Mouse (Mus musculus): ENCODE results near the gene Tsc1. TPM values are rescaled to one million over a fixed set of nuclear protein-coding genes. Genes with fewer than 3 reads are reported as not detected.
A peak's percentile ranks its signal among the peaks of the same experiment; 100 is the strongest.

The Tsc1 gene
- polyA plus RNA-seq, 1 experiment from 2014 or later: 32.9 TPM

GRCm38 (mm10) chr2:28635199-28635598 lies 5.8 kb upstream of the Tsc1 start:
- no peaks in the 10 kb centered on the region for H3K36me3 ChIP-seq (ENCODE audit: control insufficient read depth, insufficient read depth, low read length)
- no peaks in the 10 kb centered on the region for H3K9me3 ChIP-seq (ENCODE audit: control insufficient read depth, low read length)
- no peaks in the 10 kb centered on the region for H3K27me3 ChIP-seq (ENCODE audit: control insufficient read depth, insufficient read depth, low read length)
- H3K4me3 ChIP-seq (replicated peaks; ENCODE audit: low read depth, low read length): no peak overlapping the region
- no peak overlapping the region for H3K9ac ChIP-seq (replicated peaks; ENCODE audit: low read length)
- 91% methylated on average over 1 of the region's 1 CpGs for WGBS
- no peak for ATAC-seq (ENCODE audit: low FRiP score, low TSS enrichment)
- H3K27ac ChIP-seq (replicated peaks; ENCODE audit: low read depth, low read length): no peak overlapping the region
- no peaks in the 10 kb centered on the region for H3K4me1 ChIP-seq (ENCODE audit: control insufficient read depth, insufficient read depth, low read length)
- DNase-seq: no peak
- no peak overlapping the region for H3K4me2 ChIP-seq (ENCODE audit: low read length)

DNA sequence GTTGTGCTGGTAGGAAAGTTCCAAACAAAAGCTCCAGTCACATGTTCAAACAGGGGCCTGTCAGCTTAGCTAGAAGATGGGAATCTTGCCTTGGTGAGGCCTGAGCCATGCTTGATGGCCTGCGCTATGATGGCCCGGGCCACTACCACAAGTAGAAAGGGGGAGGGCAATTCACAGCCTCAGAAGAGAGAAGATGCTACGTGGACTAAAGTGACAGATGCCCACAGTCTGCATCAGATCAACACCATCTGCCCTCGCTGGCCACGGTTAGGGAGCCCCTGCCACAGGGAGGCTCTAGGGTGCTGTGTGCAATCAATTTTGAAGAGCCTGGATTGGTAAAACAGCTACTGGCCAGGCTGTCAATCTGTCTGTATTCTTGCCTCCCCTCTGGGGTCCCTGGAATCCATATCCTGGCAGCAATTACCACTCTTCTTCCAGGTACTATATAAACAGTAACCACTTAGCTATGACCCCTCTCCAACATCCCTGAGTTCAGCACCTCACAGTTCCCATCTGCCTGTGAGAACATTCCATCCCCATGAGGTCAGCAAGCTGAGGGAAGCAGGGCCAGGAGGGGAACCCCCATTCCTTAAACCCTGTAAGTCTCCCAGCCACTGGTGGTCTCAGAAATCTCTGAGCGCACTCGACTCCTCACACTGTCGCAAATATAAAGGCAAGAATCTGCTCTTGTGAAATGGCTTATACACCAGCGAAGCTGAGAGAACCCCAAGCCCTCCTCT lies 3.8 kb upstream of the Tsc1 start:
- no peaks in the 10 kb centered on the region for H3K9me3 ChIP-seq (ENCODE audit: control insufficient read depth, low read length)
- ATAC-seq (ENCODE audit: low FRiP score, low TSS enrichment) (no peak), DNase-seq (no peak)
- no peaks in the 10 kb centered on the region for H3K27me3 ChIP-seq (ENCODE audit: control insufficient read depth, insufficient read depth, low read length)
- H3K36me3 ChIP-seq (ENCODE audit: control insufficient read depth, insufficient read depth, low read length): no peaks in the 10 kb centered on the region
- 0 out of 2 replicates have a peak, but pooled peaks cover 2% of the 10 kb centered on the region for H3K4me1 ChIP-seq (ENCODE audit: control insufficient read depth, insufficient read depth, low read length)
- H3K9ac ChIP-seq (replicated peaks; ENCODE audit: low read length): no peak overlapping the region
- no peak overlapping the region for H3K4me3 ChIP-seq (replicated peaks; ENCODE audit: low read depth, low read length)
- H3K4me2 ChIP-seq (ENCODE audit: low read length): no peak overlapping the region
- no peak overlapping the region for H3K27ac ChIP-seq (replicated peaks; ENCODE audit: low read depth, low read length)
- 77% methylated on average over 9 of the region's 9 CpGs for WGBS

DNA sequence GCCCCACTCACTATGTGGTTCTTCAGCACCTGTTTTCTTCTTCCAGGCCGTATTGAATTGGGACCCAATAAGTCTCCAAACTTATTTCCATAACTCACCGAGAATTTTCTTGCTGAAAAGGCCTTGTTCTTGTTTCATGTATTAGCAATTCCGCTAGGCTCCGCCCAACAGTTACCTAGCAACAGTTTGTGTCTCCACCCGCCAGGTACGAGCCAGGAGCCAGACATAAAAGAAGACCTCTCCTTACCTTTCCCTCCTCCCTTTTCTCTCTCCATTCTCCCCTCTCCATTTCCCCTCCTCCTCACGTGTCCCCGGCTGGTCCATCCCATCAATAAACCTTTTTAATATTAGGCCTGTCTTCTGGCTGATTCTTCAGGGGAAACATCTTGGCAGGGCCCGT lies 2.7 kb upstream of the Tsc1 start:
- Histone ChIP-seq H3K4me1 (ENCODE audit: control insufficient read depth, insufficient read depth, low read length) (peaks cover 10% of the 10 kb centered on the region), H3K9me3 (ENCODE audit: control insufficient read depth, low read length) (no peaks in the 10 kb centered on the region), H3K4me2 (ENCODE audit: low read length) (peak overlapping the region; percentile 27; the same call in 1 of the 2 replicates), H3K27ac (replicated peaks; ENCODE audit: low read depth, low read length) (no peak overlapping the region), H3K36me3 (ENCODE audit: control insufficient read depth, insufficient read depth, low read length) (no peaks in the 10 kb centered on the region), H3K9ac (replicated peaks; ENCODE audit: low read length) (no peak overlapping the region; the same call in 1 of the 2 replicates), H3K27me3 (ENCODE audit: control insufficient read depth, insufficient read depth, low read length) (no peaks in the 10 kb centered on the region), H3K4me3 (replicated peaks; ENCODE audit: low read depth, low read length) (no peak overlapping the region)
- no peak for DNase-seq
- WGBS: 24% methylated on average over 9 of the region's 9 CpGs
- no peak for ATAC-seq (ENCODE audit: low FRiP score, low TSS enrichment)

DNA sequence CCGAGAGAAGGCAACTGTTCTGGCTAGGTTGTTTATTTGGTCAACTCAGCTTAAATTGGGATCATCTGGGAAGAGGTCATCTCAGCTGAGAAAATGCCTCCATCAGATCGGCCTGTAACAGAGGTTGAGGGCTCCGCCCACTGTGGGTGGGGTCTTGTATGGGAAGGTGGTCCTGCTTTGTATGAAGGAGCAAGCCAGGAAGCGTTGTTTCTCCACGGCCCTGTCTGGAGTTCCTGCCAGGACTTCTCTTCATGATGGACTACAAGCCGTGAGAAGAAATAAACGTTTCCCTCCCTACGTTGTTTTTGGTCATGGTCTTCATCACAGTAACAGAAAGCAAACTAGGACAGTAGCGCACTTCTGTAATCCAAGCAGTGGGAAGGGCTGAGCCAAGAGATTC lies 2.1 kb upstream of the Tsc1 start:
- no peak overlapping the region for H3K27ac ChIP-seq (replicated peaks; ENCODE audit: low read depth, low read length)
- H3K9ac ChIP-seq (replicated peaks; ENCODE audit: low read length): no peak overlapping the region
- H3K4me3 ChIP-seq (replicated peaks; ENCODE audit: low read depth, low read length): no peak overlapping the region
- peak; percentile 34 for DNase-seq
- no peak for ATAC-seq (ENCODE audit: low FRiP score, low TSS enrichment)
- no peaks in the 10 kb centered on the region for H3K9me3 ChIP-seq (ENCODE audit: control insufficient read depth, low read length)
- H3K36me3 ChIP-seq (ENCODE audit: control insufficient read depth, insufficient read depth, low read length): no peaks in the 10 kb centered on the region
- WGBS: 6% methylated on average over 9 of the region's 9 CpGs
- peak overlapping the region; percentile 27; the same call in 1 of the 2 replicates for H3K4me2 ChIP-seq (ENCODE audit: low read length)
- no peaks in the 10 kb centered on the region for H3K27me3 ChIP-seq (ENCODE audit: control insufficient read depth, insufficient read depth, low read length)
- H3K4me1 ChIP-seq (ENCODE audit: control insufficient read depth, insufficient read depth, low read length): peaks cover 12% of the 10 kb centered on the region

GRCm38 (mm10) chr2:28639794-28640193 lies 1.2 kb upstream of the Tsc1 start:
- no peak overlapping the region for H3K4me2 ChIP-seq (ENCODE audit: low read length)
- H3K9ac ChIP-seq (replicated peaks; ENCODE audit: low read length): no peak overlapping the region
- H3K27ac ChIP-seq (replicated peaks; ENCODE audit: low read depth, low read length): no peak overlapping the region
- ATAC-seq (ENCODE audit: low FRiP score, low TSS enrichment) (no peak), DNase-seq (peak; percentile 25)
- H3K4me3 ChIP-seq (replicated peaks; ENCODE audit: low read depth, low read length): no peak overlapping the region
- no peaks in the 10 kb centered on the region for H3K27me3 ChIP-seq (ENCODE audit: control insufficient read depth, insufficient read depth, low read length)
- H3K9me3 ChIP-seq (ENCODE audit: control insufficient read depth, low read length): no peaks in the 10 kb centered on the region
- H3K4me1 ChIP-seq (ENCODE audit: control insufficient read depth, insufficient read depth, low read length): peaks cover 14% of the 10 kb centered on the region
- no peaks in the 10 kb centered on the region for H3K36me3 ChIP-seq (ENCODE audit: control insufficient read depth, insufficient read depth, low read length)
- WGBS: 50% methylated on average over 7 of the region's 7 CpGs

DNA sequence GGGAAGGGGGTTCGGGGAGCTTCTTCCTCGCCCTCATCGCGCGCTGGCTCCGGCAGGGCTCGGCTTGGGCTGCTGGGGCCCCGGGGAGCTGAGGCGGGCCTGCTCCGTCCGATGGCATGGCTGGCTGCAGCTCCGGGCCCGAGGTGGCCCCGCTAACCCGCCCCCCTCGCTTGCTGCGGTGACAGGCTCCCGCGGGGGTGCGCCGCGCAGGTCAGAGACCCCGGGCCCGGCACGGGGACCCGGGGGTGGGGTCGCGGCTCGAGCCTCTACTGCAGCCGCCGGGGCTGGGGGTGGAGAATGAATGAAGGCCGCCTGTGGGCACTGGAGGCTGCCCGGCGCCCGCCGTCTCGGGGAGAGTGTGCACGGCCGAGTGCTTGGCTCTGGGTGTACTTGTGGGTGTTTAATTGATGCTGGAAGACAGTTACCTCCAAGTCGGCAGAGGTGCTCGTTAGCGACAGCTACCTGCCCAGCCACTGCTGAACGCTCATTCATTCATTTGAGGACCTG lies 460 bp downstream of the Tsc1 start:
- under 1% methylated on average over 40 of the region's 43 CpGs for WGBS
- Histone ChIP-seq H3K27ac (replicated peaks; ENCODE audit: low read depth, low read length) (peak overlapping the region; percentile 94), H3K27me3 (ENCODE audit: control insufficient read depth, insufficient read depth, low read length) (no peaks in the 10 kb centered on the region), H3K36me3 (ENCODE audit: control insufficient read depth, insufficient read depth, low read length) (no peaks in the 10 kb centered on the region), H3K4me1 (ENCODE audit: control insufficient read depth, insufficient read depth, low read length) (peaks cover 14% of the 10 kb centered on the region), H3K9ac (replicated peaks; ENCODE audit: low read length) (peak overlapping the region; percentile 88), H3K4me3 (replicated peaks; ENCODE audit: low read depth, low read length) (peak overlapping the region; percentile 98), H3K4me2 (ENCODE audit: low read length) (peak overlapping the region; percentile 70), H3K9me3 (ENCODE audit: control insufficient read depth, low read length) (no peaks in the 10 kb centered on the region)
- ATAC-seq (ENCODE audit: low FRiP score, low TSS enrichment): peak; percentile 62
- peak; percentile 58 for DNase-seq

DNA sequence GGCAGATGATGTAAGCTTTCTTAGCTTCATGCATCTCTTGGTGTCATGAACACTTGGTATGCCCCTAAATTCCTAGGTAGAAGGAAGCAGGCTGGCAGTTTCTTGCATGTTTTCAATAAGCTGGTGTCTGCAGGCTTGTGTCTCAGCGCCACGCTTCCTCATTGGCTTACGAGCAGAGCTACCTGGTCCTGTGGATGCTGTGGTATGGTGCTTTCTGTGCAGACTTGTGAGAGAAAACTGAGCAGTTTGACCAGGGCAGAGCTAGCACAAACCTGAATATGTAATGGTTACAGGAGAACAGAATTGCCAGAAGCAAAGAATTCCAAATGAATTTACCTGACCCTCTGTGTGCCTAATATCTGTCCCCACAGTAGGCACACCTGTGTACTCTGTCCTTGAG lies 2.1 kb downstream of the Tsc1 start:
- no peak for ATAC-seq (ENCODE audit: low FRiP score, low TSS enrichment)
- H3K4me1 ChIP-seq (ENCODE audit: control insufficient read depth, insufficient read depth, low read length): peaks cover 14% of the 10 kb centered on the region
- no peaks in the 10 kb centered on the region for H3K9me3 ChIP-seq (ENCODE audit: control insufficient read depth, low read length)
- H3K4me3 ChIP-seq (replicated peaks; ENCODE audit: low read depth, low read length): peak overlapping the region; percentile 98; the same call in 1 of the 2 replicates
- H3K36me3 ChIP-seq (ENCODE audit: control insufficient read depth, insufficient read depth, low read length): no peaks in the 10 kb centered on the region
- H3K4me2 ChIP-seq (ENCODE audit: low read length): peak overlapping the region; percentile 70
- no peak overlapping the region for H3K27ac ChIP-seq (replicated peaks; ENCODE audit: low read depth, low read length)
- H3K9ac ChIP-seq (replicated peaks; ENCODE audit: low read length): no peak overlapping the region; the same call in 1 of the 2 replicates
- WGBS: 81% methylated on average over 3 of the region's 3 CpGs
- H3K27me3 ChIP-seq (ENCODE audit: control insufficient read depth, insufficient read depth, low read length): no peaks in the 10 kb centered on the region
- no peak for DNase-seq

DNA sequence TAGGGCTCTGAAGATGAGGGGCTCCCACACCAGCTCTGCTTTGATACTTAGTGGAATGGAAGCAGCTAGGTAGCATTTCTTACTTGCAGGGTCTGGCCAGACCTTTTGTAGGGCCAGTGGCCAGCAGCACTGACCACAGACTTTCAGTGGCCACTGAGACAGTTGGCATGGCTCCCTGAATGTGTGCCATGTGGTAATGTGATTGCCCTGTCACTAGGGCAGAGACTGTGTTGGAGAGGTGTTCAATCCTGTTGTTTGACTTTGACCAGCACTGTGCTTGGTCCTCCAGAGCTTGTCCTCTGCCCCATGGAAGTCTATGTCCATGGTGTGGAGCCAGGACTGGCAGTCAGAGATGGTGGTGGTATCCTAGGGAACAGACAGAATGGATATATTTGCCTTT lies 9.5 kb downstream of the Tsc1 start:
- Histone ChIP-seq H3K27ac (replicated peaks; ENCODE audit: low read depth, low read length) (no peak overlapping the region), H3K4me3 (replicated peaks; ENCODE audit: low read depth, low read length) (no peak overlapping the region), H3K4me2 (ENCODE audit: low read length) (no peak overlapping the region), H3K36me3 (ENCODE audit: control insufficient read depth, insufficient read depth, low read length) (peaks cover 5% of the 10 kb centered on the region; the same call in 1 of the 2 replicates), H3K9me3 (ENCODE audit: control insufficient read depth, low read length) (no peaks in the 10 kb centered on the region), H3K4me1 (ENCODE audit: control insufficient read depth, insufficient read depth, low read length) (no peaks in the 10 kb centered on the region), H3K27me3 (ENCODE audit: control insufficient read depth, insufficient read depth, low read length) (no peaks in the 10 kb centered on the region), H3K9ac (replicated peaks; ENCODE audit: low read length) (no peak overlapping the region)
- ATAC-seq (ENCODE audit: low FRiP score, low TSS enrichment) (no peak), DNase-seq (no peak)

DNA sequence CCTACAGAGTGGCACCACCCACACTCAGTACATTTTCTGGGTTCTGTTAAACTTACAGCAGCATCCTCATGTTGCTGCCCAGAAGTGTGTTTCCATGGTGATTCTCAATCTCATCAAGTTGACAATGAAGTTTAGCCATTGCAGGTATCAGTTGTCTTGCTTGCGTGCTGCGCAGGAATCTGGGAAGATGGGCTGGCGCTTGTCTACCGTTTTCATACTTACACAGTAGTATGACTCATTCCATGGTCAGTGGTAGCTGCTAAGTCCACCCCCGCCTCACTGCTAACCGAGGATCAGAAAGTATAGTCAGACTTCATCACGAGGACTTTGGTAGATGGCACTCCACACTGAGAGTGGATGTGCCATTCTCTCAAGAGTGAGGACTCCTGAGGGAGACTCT lies 12.3 kb downstream of the Tsc1 start:
- Histone ChIP-seq H3K4me2 (ENCODE audit: low read length) (no peak overlapping the region), H3K27me3 (ENCODE audit: control insufficient read depth, insufficient read depth, low read length) (no peaks in the 10 kb centered on the region), H3K27ac (replicated peaks; ENCODE audit: low read depth, low read length) (no peak overlapping the region), H3K4me1 (ENCODE audit: control insufficient read depth, insufficient read depth, low read length) (no peaks in the 10 kb centered on the region), H3K36me3 (ENCODE audit: control insufficient read depth, insufficient read depth, low read length) (peaks cover 24% of the 10 kb centered on the region), H3K9me3 (ENCODE audit: control insufficient read depth, low read length) (no peaks in the 10 kb centered on the region), H3K9ac (replicated peaks; ENCODE audit: low read length) (no peak overlapping the region), H3K4me3 (replicated peaks; ENCODE audit: low read depth, low read length) (no peak overlapping the region)
- no peak for DNase-seq
- WGBS: 94% methylated on average over 7 of the region's 7 CpGs
- no peak for ATAC-seq (ENCODE audit: low FRiP score, low TSS enrichment)

Data from midbrain, embryonic 14.5 days (tissue).